Mouse (Mus musculus) effector memory CD4-positive, alpha-beta T cell, adult 5 months (primary cell): ENCODE results near the gene Trim30c. TPM values are rescaled to one million over a fixed set of nuclear protein-coding genes. Genes with fewer than 3 reads are reported as not detected.

Source experiments
- polyA plus RNA-seq: library from polyadenylated mRNA; unstranded; fragments of 100-300 nt; shearing (Covaris generic); gene quantifications from one replicate; pipeline ENCODE4 v1.2.1, GENCODE M21; 2017

The Trim30c gene
- 1.0 TPM for polyA plus RNA-seq

DNA sequence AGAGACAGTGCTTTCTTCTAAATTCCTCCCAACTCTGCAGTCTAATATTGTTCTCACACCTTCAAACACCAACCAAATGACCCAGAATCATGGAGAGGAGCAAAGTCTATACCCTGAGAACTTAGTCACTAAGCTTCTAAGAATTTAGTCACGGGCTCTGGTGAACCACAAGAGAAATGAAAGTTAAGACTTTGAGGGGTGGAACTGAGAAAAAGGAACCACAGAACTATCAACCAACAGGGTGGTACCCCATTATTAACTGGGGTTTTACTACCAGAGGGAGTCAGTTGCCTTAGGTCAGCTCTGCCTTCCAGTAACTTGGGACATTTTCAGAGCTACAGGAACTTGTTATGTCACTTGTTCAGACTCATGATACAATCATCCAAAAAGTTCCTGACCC, at the start of gene Trim30c:
TSS of gene Trim30c (minus strand) at position 140 of the 400 bp plus-strand sequence.

DNA sequence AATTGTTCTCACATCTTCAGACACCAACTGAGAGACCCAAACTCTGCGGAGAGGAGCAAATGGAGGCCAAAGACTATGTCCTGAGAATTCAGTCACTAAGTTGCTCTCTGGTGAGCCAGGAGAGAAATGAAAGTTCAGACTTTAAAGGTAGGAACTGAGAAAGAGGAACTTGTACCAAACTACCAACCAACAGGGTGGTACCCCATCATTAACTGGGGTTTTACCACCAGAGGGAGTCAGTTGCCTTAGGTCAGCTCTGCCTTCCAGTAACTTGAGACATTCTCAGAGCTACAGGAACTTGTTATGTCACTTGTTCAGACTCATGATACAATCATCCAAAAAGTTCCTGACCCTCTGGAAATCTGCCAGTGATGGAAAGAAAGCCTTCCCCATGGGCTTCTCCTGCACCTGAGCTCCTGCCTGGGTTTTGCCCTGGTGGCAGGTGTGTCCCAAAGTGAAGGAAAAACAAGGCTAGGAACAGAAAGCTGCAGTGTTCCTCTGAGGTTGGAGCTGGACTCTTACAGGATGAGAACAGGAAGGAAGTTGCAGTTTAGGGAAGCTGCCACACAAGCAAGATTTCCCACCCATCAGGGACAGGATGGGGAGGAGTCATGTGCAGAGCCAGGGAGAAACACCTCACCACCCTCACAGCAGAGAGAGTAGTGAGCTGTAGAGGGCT, 30.8 kb downstream of the Trim30c start, which contains the start of gene Trim30b:
TSS of gene Trim30b (minus strand) at position 149 of the 679 bp plus-strand sequence.

DNA sequence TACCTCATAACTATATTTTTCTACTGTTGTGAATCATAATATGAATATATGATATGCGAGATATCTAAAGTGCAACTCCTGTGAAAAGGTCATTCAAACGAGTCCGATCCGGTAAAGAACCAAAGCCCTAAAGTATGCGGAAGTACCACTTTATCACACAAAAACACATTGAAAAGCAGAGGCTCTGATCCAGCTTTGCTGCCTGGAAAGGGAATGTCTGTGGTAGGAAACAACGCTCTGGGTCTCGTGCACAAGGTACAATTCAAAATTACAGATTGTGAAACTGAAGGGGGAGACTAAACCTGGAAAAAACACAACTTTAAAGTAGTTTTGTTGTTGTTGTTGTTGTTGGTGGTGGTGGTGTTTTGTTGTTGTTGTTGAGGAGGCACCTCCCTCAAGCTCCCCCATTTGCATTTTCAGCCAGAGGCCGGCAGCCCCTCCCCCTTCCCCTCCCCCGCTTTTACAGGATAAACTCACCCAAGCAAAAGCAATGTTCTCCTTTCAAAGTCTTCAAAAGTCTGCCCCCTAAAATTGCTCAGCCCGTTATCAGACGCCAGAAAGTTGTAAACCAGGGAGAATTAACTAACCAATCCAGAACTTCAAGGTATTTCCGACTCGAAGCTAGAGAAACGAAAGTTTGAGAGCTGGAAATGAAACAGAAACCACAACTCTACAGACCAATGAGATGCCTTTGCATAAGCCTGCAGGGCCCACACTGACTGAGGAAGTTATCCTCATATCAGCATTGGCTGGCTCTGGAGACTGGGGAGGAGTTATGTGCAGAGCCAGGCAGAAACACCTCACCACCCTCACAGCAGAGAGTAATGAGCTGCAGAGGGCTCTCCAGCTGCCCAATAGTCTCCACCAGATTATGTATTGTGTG, 47.7 kb downstream of the Trim30c start, which contains the start of gene Trim12c:
TSS of gene Trim12c (minus strand) at position 646 of the 883 bp plus-strand sequence.

Other genes with a start within 250 kb of the Trim30c start
- gene Olfm5, start 236.0 kb downstream of the Trim30c start, polyA plus RNA-seq: not detected
- 0.17 TPM for gene Olfr648, start 217.4 kb downstream of the Trim30c start, polyA plus RNA-seq
- not detected for gene Olfr649, start 204.9 kb downstream of the Trim30c start, polyA plus RNA-seq
- gene Trim6, start 182.0 kb downstream of the Trim30c start, polyA plus RNA-seq: 2.8 TPM
- 27.7 TPM for gene Trim34a, start 156.4 kb downstream of the Trim30c start, polyA plus RNA-seq
- gene Trim5, start 112.7 kb downstream of the Trim30c start, polyA plus RNA-seq: 17.1 TPM
- gene Trim12a, start 85.4 kb downstream of the Trim30c start, polyA plus RNA-seq: 110 TPM
- not detected for gene Trim34b, start 71.4 kb downstream of the Trim30c start, polyA plus RNA-seq
- gene Trim12c, start 47.5 kb downstream of the Trim30c start, polyA plus RNA-seq: 7.9 TPM
- gene Trim30b, start 31.0 kb downstream of the Trim30c start, polyA plus RNA-seq: 0.52 TPM
- gene Trim30a, start 64.4 kb upstream of the Trim30c start, polyA plus RNA-seq: 39.1 TPM
- gene Trim30d, start 107.0 kb upstream of the Trim30c start, polyA plus RNA-seq: 14.2 TPM
- gene Olfr651, start 149.3 kb upstream of the Trim30c start, polyA plus RNA-seq: not detected
- not detected for gene Olfr652, start 160.1 kb upstream of the Trim30c start, polyA plus RNA-seq
- gene Olfr653, start 176.5 kb upstream of the Trim30c start, polyA plus RNA-seq: not detected
- not detected for gene Olfr654, start 186.2 kb upstream of the Trim30c start, polyA plus RNA-seq
- gene Olfr655, start 200.9 kb upstream of the Trim30c start, polyA plus RNA-seq: not detected
- gene Olfr656, start 213.1 kb upstream of the Trim30c start, polyA plus RNA-seq: not detected
- not detected for gene Olfr657, start 224.0 kb upstream of the Trim30c start, polyA plus RNA-seq
- not detected for gene Olfr658, start 246.5 kb upstream of the Trim30c start, polyA plus RNA-seq